Mouse (Mus musculus) central nervous system, embryonic 18 days (tissue): Measurements from ENCODE around the gene Gm5485. TPM values are rescaled to one million over a fixed set of nuclear protein-coding genes. Genes with fewer than 3 reads are reported as not detected.

Experiments used
- polyA plus RNA-seq: library from polyadenylated mRNA; depleted of rRNA; stranded (reverse); fragments of >200 nt; gene quantifications from 2 replicates; pipeline ENCODE4 v1.2.3, GENCODE M21; 2012; rRNA removed

Gm5485 gene
- not detected in 2 replicates for polyA plus RNA-seq

DNA sequence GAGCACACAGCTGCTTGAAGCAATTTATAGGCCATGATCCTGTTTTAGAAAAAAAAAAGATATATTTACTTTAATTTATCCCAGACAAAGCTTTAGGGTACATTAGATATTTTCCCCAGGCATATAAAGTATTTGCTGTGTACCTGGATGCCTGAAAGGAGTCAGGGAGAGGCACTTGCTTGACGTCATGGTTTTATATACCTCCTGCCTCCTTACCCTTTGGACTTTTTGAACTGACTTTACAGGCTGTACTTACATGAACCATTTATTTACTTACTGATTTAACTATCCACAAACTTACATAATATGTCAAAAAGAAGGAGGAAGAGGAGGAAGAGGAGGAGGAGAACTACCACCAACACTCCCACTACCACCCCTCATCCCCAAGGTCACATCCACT is at the start of gene Gm5485:
Gene Gm5485, minus strand, starts transcription at position 171 of the 400 bp plus-strand sequence.

DNA sequence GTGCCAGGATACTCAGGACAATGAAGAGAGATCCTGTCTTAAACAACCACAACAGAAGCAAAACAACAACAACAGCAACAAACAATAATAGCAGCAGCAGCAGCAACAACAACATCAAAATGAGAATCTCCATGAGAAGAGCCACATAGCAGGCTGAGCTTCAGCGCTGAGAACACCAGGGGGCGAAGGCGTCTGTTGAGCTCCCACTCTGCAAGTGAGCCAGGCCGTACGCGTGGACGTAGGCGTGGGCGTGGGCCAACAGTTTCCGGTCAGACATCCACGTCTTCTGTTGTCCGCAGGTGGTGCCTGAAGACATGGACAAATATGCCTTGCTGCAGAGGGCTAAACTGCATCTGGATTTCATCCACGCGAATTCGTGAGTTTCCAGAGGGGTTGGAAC is 18.8 kb upstream of the Gm5485 start, which contains the start of gene Morc1:
Gene Morc1, plus strand, starts transcription at position 211 of the 400 bp plus-strand sequence.

Other genes with a start within 250 kb of the Gm5485 start
- gene Dppa4, start 128.7 kb downstream of the Gm5485 start, polyA plus RNA-seq, result not detected in 2 replicates
- gene Dppa2, start 108.5 kb downstream of the Gm5485 start, polyA plus RNA-seq, result not detected in 2 replicates
- gene Morc1, start 18.8 kb upstream of the Gm5485 start, polyA plus RNA-seq, result 0.04 and 0.09 TPM in 2 replicates